In the genomic region with DNA sequence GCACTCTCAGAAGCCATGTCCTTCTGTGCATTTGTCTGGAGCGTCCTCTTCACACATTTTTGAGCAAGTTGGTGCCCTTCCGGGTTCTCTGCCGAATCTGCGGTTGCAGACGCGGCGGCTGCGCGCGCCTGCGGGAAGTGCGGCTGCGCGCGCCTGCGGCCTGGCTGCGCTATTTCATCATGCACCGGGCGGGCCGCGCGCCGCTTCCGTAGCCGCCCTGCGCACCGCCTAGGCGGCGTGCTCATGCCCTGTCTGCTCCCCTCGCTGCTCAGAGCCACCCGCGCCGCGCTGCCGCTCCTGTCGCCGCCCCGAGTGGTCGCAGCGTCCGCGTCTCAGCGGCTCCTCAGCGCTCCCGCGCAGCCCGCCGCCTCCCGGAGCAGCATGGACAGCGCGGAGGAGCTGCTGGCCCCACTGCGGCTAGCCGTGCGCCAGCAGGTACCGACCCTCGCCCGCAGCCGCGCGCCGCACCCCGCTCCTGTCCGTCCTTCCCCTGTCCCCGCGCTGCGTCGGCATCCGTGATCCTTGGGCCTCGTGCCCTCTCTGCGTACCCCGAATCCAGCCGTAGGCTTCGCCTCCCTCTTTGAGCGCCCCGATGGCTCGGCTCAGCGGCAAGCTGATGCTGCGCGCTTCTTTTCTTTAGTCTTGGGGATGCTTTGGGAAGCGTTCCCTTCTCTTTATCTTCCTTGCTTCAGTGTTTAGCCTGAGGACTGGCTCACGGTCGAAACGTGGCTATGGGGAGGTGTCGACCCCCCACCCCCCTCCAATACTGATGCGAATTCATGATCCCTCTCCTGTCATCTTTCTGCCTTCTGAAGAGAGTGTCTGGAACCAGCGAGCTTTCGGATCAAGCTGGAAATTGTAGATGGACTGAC, we compare ENCODE assay signal across 8 mouse cellular contexts. TPM values are rescaled to one million over a fixed set of nuclear protein-coding genes. Genes with fewer than 3 reads are reported as not detected.
DNase-seq lines count a peak whose midpoint lies in the region; ATAC-seq lines count a peak whose summit lies in the region.

A gene (plus strand): TSS at position 209 of the 872 bp plus-strand sequence.

- H3K9ac ChIP-seq in heart, embryonic 13.5 days, result peak within 1 kb of the TSS; percentile 91
- peak within 1 kb of the TSS; percentile 98 for H3K9ac ChIP-seq in liver, embryonic 12.5 days
- H3K9ac ChIP-seq in stomach, embryonic 15.5 days, result peak within 1 kb of the TSS; percentile 98

- H3K27me3 ChIP-seq in heart, embryonic 13.5 days (replicated peaks), result no peaks in the 10 kb centered on the region
- H3K27me3 ChIP-seq in liver, embryonic 12.5 days (replicated peaks), result peaks cover 5% of the 10 kb centered on the region; the same call in 1 of the 2 replicates
- H3K27me3 ChIP-seq in stomach, embryonic 15.5 days (replicated peaks), result no peaks in the 10 kb centered on the region

- peaks cover 28% of the 10 kb centered on the region for H3K4me1 ChIP-seq in heart, embryonic 13.5 days
- peaks cover 38% of the 10 kb centered on the region for H3K4me1 ChIP-seq in liver, embryonic 12.5 days
- peaks cover 7% of the 10 kb centered on the region; the same call in 1 of the 2 replicates for H3K4me1 ChIP-seq in stomach, embryonic 15.5 days

- ATAC-seq in erythroid progenitor cell, adult 5-6 weeks (replicated peaks; ENCODE audit: low FRiP score, poor library complexity, severe bottlenecking), result peak; percentile 88
- ATAC-seq in heart, embryonic 13.5 days (ENCODE audit: extremely low read depth, insufficient number of reproducible peaks, low FRiP score, low TSS enrichment), result peak; percentile 74
- peak; percentile 94 for ATAC-seq in liver, embryonic 12.5 days
- peak; percentile 97 for ATAC-seq in stomach, embryonic 15.5 days (ENCODE audit: insufficient read depth, low FRiP score, low read depth)

- H3K4me3 ChIP-seq in heart, embryonic 13.5 days, result peak within 1 kb of the TSS; percentile 92
- H3K4me3 ChIP-seq in liver, embryonic 12.5 days, result peak within 1 kb of the TSS; percentile 97
- peak within 1 kb of the TSS; percentile 97 for H3K4me3 ChIP-seq in stomach, embryonic 15.5 days (replicated peaks)

- H3K27ac ChIP-seq in heart, embryonic 13.5 days (replicated peaks), result peak within 1 kb of the TSS; percentile 93
- H3K27ac ChIP-seq in liver, embryonic 12.5 days, result peak within 1 kb of the TSS; percentile 98
- peak within 1 kb of the TSS; percentile 96 for H3K27ac ChIP-seq in stomach, embryonic 15.5 days

- under 1% methylated on average over 87 of the region's 87 CpGs for WGBS in heart, embryonic 13.5 days
- under 1% methylated on average over 87 of the region's 87 CpGs for WGBS in liver, embryonic 12.5 days (ENCODE audit: insufficient replicate concordance)
- WGBS in stomach, embryonic 15.5 days, result under 1% methylated on average over 86 of the region's 87 CpGs

- no peaks in the 10 kb centered on the region for H3K9me3 ChIP-seq in heart, embryonic 13.5 days
- 0 out of 2 replicates have a peak, but pooled peaks cover 3% of the 10 kb centered on the region for H3K9me3 ChIP-seq in liver, embryonic 12.5 days (replicated peaks)
- no peaks in the 10 kb centered on the region for H3K9me3 ChIP-seq in stomach, embryonic 15.5 days

- H3K36me3 ChIP-seq in heart, embryonic 13.5 days, result no peaks in the 10 kb centered on the region
- H3K36me3 ChIP-seq in liver, embryonic 12.5 days, result peaks cover 8% of the 10 kb centered on the region
- H3K36me3 ChIP-seq in stomach, embryonic 15.5 days, result no peaks in the 10 kb centered on the region

- peak; percentile 94 for DNase-seq in CD4-positive helper T cell, adult 2 months (ENCODE audit: low read depth, low spot score)
- DNase-seq in brain, embryonic 18.5 days (ENCODE audit: low read depth, low spot score), result peak; percentile 74
- peak; percentile 92 for DNase-seq in kidney, postnatal 10 days
- DNase-seq in natural killer cell, adult 2 months (ENCODE audit: low spot score in 2 of 2), result peak; percentile 74 to 86

- peak within 1 kb of the TSS; percentile 79 for H3K4me2 ChIP-seq in heart, embryonic 13.5 days
- peak within 1 kb of the TSS; percentile 72 for H3K4me2 ChIP-seq in liver, embryonic 12.5 days
- peak within 1 kb of the TSS; percentile 73 for H3K4me2 ChIP-seq in stomach, embryonic 15.5 days

RNA-seq across cellular contexts. Expression of the gene that starts here (rescaled TPM):
- 28.5 and 46.1 TPM in 2 replicates for total RNA-seq in erythroid progenitor cell, adult 5-6 weeks (2015; ENCODE audit: low replicate concordance)
- 45.3 and 48.4 TPM in 2 replicates for total RNA-seq in erythroid progenitor cell, adult 5-6 weeks (2017; ENCODE audit: low replicate concordance)
- 158 and 169 TPM in 2 replicates for polyA plus RNA-seq in heart, embryonic 13.5 days (2015; fragmentation: Nextera tagmentation; extraction: Ambion mirVana)
- polyA plus RNA-seq in liver, embryonic 12.5 days (2016; fragmentation: Nextera tagmentation; extraction: Ambion mirVana), result 171 and 176 TPM in 2 replicates
- polyA plus RNA-seq in stomach, embryonic 15.5 days (2015; fragmentation: Nextera tagmentation; extraction: Ambion mirVana), result 138 and 153 TPM in 2 replicates

Comparison
In these comparisons a context has a peak if more than half of its experiments do, and no peak if none do; other contexts are left out.
1. Peak in every context shown above with its lines: DNase-seq, ATAC-seq, H3K4me3 ChIP-seq and H3K27ac ChIP-seq.